Mouse (Mus musculus): ENCODE data around the gene Has1. TPM values are rescaled to one million over a fixed set of nuclear protein-coding genes. Genes with fewer than 3 reads are reported as not detected.

Has1 gene
- total and polyA plus RNA-seq, 3 experiments, result not detected

DNA sequence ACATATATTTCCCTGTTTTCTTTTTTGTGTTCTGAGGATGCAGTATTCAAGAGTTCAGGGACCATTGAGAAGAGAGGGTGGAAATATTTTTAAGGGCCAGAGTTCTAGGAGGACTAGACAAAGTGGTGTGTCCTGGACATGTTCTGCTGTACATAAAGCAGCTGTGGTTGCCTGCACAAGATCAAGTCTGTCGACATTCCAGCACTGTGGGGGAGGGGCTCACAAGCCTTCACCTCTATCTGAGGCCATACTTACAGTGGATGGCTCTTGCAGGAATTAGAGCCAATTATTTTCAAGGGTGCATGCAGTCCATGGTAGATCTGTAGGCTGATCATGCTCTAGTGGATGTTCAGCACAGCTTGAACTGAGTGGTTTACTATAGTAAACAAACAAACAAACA is 20.1 kb downstream of the Has1 start:
- H3K9ac ChIP-seq (ENCODE audit: insufficient read depth, low read depth), result no peak overlapping the region

DNA sequence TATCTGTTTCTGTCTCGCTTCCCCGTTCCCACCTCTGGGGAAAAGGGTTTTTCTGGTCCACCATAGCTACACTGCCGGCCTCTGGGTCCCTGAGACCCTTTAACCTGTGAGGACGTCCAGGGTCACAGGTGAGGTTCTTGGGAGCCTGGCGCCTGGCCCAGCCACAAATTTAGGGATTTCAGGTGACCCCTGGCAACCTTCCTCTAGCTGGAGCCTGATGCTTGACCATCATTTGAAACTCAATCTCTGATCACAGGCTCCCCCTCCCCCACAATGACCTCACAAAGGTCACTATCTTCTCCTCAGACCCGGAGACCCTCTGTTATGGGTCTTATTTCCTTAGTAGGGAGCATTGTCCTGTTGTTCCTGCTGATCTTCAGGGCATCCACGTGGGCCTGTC is 24.3 kb downstream of the Has1 start:
- peaks cover 1% of the 10 kb centered on the region for H3K27me3 ChIP-seq (replicated peaks)
- no peak overlapping the region for H3K27ac ChIP-seq (ENCODE audit: insufficient read depth, low read depth)
- in situ Hi-C loops (cut with MboI; ENCODE audit: low pct_ligation_motif_present, low pct_unique_long_range_greater_than_20kb, low sequenced_read_pairs), result no loop called here
- no peak overlapping the region for H3K4me2 ChIP-seq (ENCODE audit: insufficient read depth, low read depth, poor library complexity, severe bottlenecking)
- dilution Hi-C loops (cut with MboI; ENCODE audit: extremely low pct_ligation_motif_present, extremely low pct_unique_long_range_greater_than_20kb, low sequenced_read_pairs), result no loop called here
- TF ChIP-seq ETS1 (conservative IDR thresholded peaks at IDR 0.05; ENCODE audit: low read depth, low read length) (no peak), KAT2A (IDR thresholded peaks at IDR 0.05; ENCODE audit: insufficient replicate concordance, low read length) (no peak), SIN3A (IDR thresholded peaks at IDR 0.05; ENCODE audit: low read length) (no peak), IRF4 (IDR thresholded peaks at IDR 0.05; ENCODE audit: low read depth, low read length) (no peak), MAFK (IDR thresholded peaks at IDR 0.05; ENCODE audit: insufficient replicate concordance, low read length) (no peak), MYC (IDR thresholded peaks at IDR 0.05; ENCODE audit: low read depth, low read length) (no peak), POLR2A (IDR thresholded peaks at IDR 0.05; ENCODE audit: low read depth, low read length) (no peak)
- no peak overlapping the region for H3K4me3 ChIP-seq (replicated peaks in 1 of 3; ENCODE audit: low read depth in 2 of 3, low read length in 2 of 3, poor library complexity in 1 of 3)
- H3K9me3 ChIP-seq (replicated peaks; ENCODE audit: low read length), result no peaks in the 10 kb centered on the region
- H3K9ac ChIP-seq (ENCODE audit: insufficient read depth, low read depth), result no peak overlapping the region
- H3K79me2 ChIP-seq (replicated peaks; ENCODE audit: control insufficient read depth, extremely low read depth, insufficient read depth, poor library complexity, severe bottlenecking), result no peaks in the 10 kb centered on the region
- H3K36me3 ChIP-seq (replicated peaks in 1 of 2; ENCODE audit: control insufficient read depth in 1 of 2, insufficient read depth in 1 of 2, low read length in 1 of 2), result no peaks in the 10 kb centered on the region
- peaks cover 0 to 9% of the 10 kb centered on the region in 2 experiments; a peak in 2 of 4 replicates for H3K4me1 ChIP-seq (ENCODE audit: control insufficient read depth in 1 of 2, insufficient read depth in 2 of 2)
- no peak for DNase-seq (ENCODE audit: extremely low read depth)

More for the DNA sequence above, 20.1 kb downstream of the Has1 start:
- H3K36me3 ChIP-seq (replicated peaks in 1 of 2; ENCODE audit: control insufficient read depth in 1 of 2, insufficient read depth in 1 of 2, low read length in 1 of 2), result peaks cover 0 to under 1% of the 10 kb centered on the region in 2 experiments
- H3K4me2 ChIP-seq (ENCODE audit: insufficient read depth, low read depth, poor library complexity, severe bottlenecking), result no peak overlapping the region
- no peaks in the 10 kb centered on the region for H3K79me2 ChIP-seq (replicated peaks; ENCODE audit: control insufficient read depth, extremely low read depth, insufficient read depth, poor library complexity, severe bottlenecking)
- in situ Hi-C loops (cut with MboI; ENCODE audit: low pct_ligation_motif_present, low pct_unique_long_range_greater_than_20kb, low sequenced_read_pairs), result no loop called here
- peaks cover 3 to 17% of the 10 kb centered on the region in 2 experiments; a peak in 3 of 4 replicates for H3K4me1 ChIP-seq (ENCODE audit: control insufficient read depth in 1 of 2, insufficient read depth in 2 of 2)
- dilution Hi-C loops (cut with MboI; ENCODE audit: extremely low pct_ligation_motif_present, extremely low pct_unique_long_range_greater_than_20kb, low sequenced_read_pairs), result no loop called here
- H3K27ac ChIP-seq (ENCODE audit: insufficient read depth, low read depth), result no peak overlapping the region
- H3K4me3 ChIP-seq (replicated peaks in 1 of 3; ENCODE audit: low read depth in 2 of 3, low read length in 2 of 3, poor library complexity in 1 of 3), result no peak overlapping the region
- TF ChIP-seq MEF2A (IDR thresholded peaks at IDR 0.05; ENCODE audit: borderline replicate concordance, low read depth, low read length) (no peak), CTCF (conservative IDR thresholded peaks at IDR 0.05 in 1 of 2, IDR thresholded peaks at IDR 0.05 in 1 of 2; ENCODE audit: low read depth in 2 of 2, low read length in 2 of 2) (no peak), TBP (conservative IDR thresholded peaks at IDR 0.05; ENCODE audit: low read depth, low read length) (no peak), NELFE (IDR thresholded peaks at IDR 0.05; ENCODE audit: low read depth, low read length) (no peak), SIN3A (IDR thresholded peaks at IDR 0.05; ENCODE audit: low read length) (no peak), ZMIZ1 (IDR thresholded peaks at IDR 0.05; ENCODE audit: low read depth, low read length) (no peak), ELF1 (IDR thresholded peaks at IDR 0.05; ENCODE audit: low read depth, low read length) (no peak), USF2 (conservative IDR thresholded peaks at IDR 0.05; ENCODE audit: low read depth, low read length) (no peak), USF1 (IDR thresholded peaks at IDR 0.05; ENCODE audit: low read depth, low read length) (no peak), ZNF384 (IDR thresholded peaks at IDR 0.05; ENCODE audit: low read depth, low read length) (no peak)
- no peak for DNase-seq (ENCODE audit: extremely low read depth)
- peaks cover 1% of the 10 kb centered on the region for H3K27me3 ChIP-seq (replicated peaks)
- H3K9me3 ChIP-seq (replicated peaks; ENCODE audit: low read length), result no peaks in the 10 kb centered on the region

Measured in CH12.LX (cell line).